Mouse (Mus musculus): Measurements from ENCODE around the gene Mybph.

Mybph gene

GRCm38 (mm10) chr1:134212351-134212750 lies 19.1 kb downstream of the Mybph start:
- no peak for DNase-seq

GRCm38 (mm10) chr1:134213405-134213804 lies 20.2 kb downstream of the Mybph start:
- no peak for DNase-seq

- no peak for DNase-seq
Observed at GRCm38 (mm10) chr1:134215059-134215458, 21.8 kb downstream of the Mybph start.

- no peak for DNase-seq
Observed at GRCm38 (mm10) chr1:134215751-134216628, 22.7 kb downstream of the Mybph start.

- no peak for DNase-seq
Observed at GRCm38 (mm10) chr1:134216629-134216971, 23.4 kb downstream of the Mybph start.

GRCm38 (mm10) chr1:134217028-134217481 lies 23.8 kb downstream of the Mybph start:
- peak in 1 of 2 experiments; percentile 60 for DNase-seq

GRCm38 (mm10) chr1:134217942-134218341 lies 24.7 kb downstream of the Mybph start:
- no peak for DNase-seq

- peak in 1 of 2 experiments; percentile 54 for DNase-seq
Observed at GRCm38 (mm10) chr1:134219608-134220007, 26.4 kb downstream of the Mybph start.

- no peak for DNase-seq
Observed at GRCm38 (mm10) chr1:134221172-134221571, 27.9 kb downstream of the Mybph start.

GRCm38 (mm10) chr1:134222122-134223055 lies 29.1 kb downstream of the Mybph start:
- DNase-seq = no peak

GRCm38 (mm10) chr1:134224649-134225227 lies 31.5 kb downstream of the Mybph start:
- DNase-seq = no peak

GRCm38 (mm10) chr1:134225375-134225774 lies 32.1 kb downstream of the Mybph start:
- DNase-seq = peak in 1 of 2 experiments; percentile 60

- DNase-seq = no peak
Observed at GRCm38 (mm10) chr1:134226739-134227138, 33.5 kb downstream of the Mybph start.

- DNase-seq = peak; percentile 36 to 37
Observed at GRCm38 (mm10) chr1:134229806-134230575, 36.7 kb downstream of the Mybph start.

GRCm38 (mm10) chr1:134230638-134231228 lies 37.5 kb downstream of the Mybph start:
- DNase-seq = peak; percentile 31 to 43

GRCm38 (mm10) chr1:134231270-134231669 lies 38.0 kb downstream of the Mybph start:
- DNase-seq = peak; percentile 69 to 82

GRCm38 (mm10) chr1:134231681-134232080 lies 38.4 kb downstream of the Mybph start:
- DNase-seq = peak in 1 of 2 experiments; percentile 13

- DNase-seq = peak; percentile 50 to 66
Observed at GRCm38 (mm10) chr1:134232326-134232725, 39.1 kb downstream of the Mybph start.

GRCm38 (mm10) chr1:134232778-134233531 lies 39.7 kb downstream of the Mybph start:
- peak; percentile 80 to 83 for DNase-seq

- DNase-seq = peak; percentile 79
Observed at GRCm38 (mm10) chr1:134233681-134234454, 40.6 kb downstream of the Mybph start.

Data from cerebellum, postnatal 25 days (tissue).